Mouse (Mus musculus) liver (tissue): ENCODE results near the gene Anp32a.

Source experiments
- DNase-seq: peaks from one replicate; pipeline ENCODE4 v3.0.0-alpha.2; 2020; ENCODE audit warnings: mixed read lengths

Anp32a gene

GRCm38 (mm10) chr9:62370186-62370585 lies 29.1 kb downstream of the Anp32a start:
- DNase-seq: no peak

- DNase-seq: no peak
These were observed 29.7 kb downstream of the Anp32a start for GRCm38 (mm10) chr9:62370648-62371280.

- no peak for DNase-seq
These were observed 30.9 kb downstream of the Anp32a start for GRCm38 (mm10) chr9:62371745-62372555.

- DNase-seq: no peak
These were observed 31.6 kb downstream of the Anp32a start for GRCm38 (mm10) chr9:62372556-62373221.

- peak; percentile 80 for DNase-seq
These were observed 32.4 kb downstream of the Anp32a start for GRCm38 (mm10) chr9:62373222-62374123.

GRCm38 (mm10) chr9:62374276-62374675 lies 33.2 kb downstream of the Anp32a start:
- no peak for DNase-seq

GRCm38 (mm10) chr9:62377897-62378296 lies 36.8 kb downstream of the Anp32a start:
- DNase-seq: no peak

- no peak for DNase-seq
These were observed 39.3 kb downstream of the Anp32a start for GRCm38 (mm10) chr9:62380351-62380750.

- no peak for DNase-seq
These were observed 40.4 kb downstream of the Anp32a start for GRCm38 (mm10) chr9:62381402-62381913.

- DNase-seq: no peak
These were observed 41.5 kb downstream of the Anp32a start for GRCm38 (mm10) chr9:62382519-62383084.

GRCm38 (mm10) chr9:62385062-62385461 lies 44.0 kb downstream of the Anp32a start:
- DNase-seq: peak; percentile 53

GRCm38 (mm10) chr9:62385727-62386518 lies 44.8 kb downstream of the Anp32a start:
- no peak for DNase-seq

GRCm38 (mm10) chr9:62389735-62390134 lies 48.6 kb downstream of the Anp32a start:
- DNase-seq: no peak

- no peak for DNase-seq
These were observed 52.4 kb downstream of the Anp32a start for GRCm38 (mm10) chr9:62393531-62393930.

- DNase-seq: no peak
These were observed 53.1 kb downstream of the Anp32a start for GRCm38 (mm10) chr9:62394163-62394562.

- no peak for DNase-seq
These were observed 59.6 kb downstream of the Anp32a start for GRCm38 (mm10) chr9:62400531-62401170.

GRCm38 (mm10) chr9:62401589-62401988 lies 60.5 kb downstream of the Anp32a start:
- DNase-seq: no peak

GRCm38 (mm10) chr9:62406423-62407013 lies 65.4 kb downstream of the Anp32a start:
- no peak for DNase-seq

GRCm38 (mm10) chr9:62407357-62408146 lies 66.5 kb downstream of the Anp32a start:
- DNase-seq: no peak
